Mouse (Mus musculus): ENCODE data around the gene Mitf.

The Mitf gene

DNA sequence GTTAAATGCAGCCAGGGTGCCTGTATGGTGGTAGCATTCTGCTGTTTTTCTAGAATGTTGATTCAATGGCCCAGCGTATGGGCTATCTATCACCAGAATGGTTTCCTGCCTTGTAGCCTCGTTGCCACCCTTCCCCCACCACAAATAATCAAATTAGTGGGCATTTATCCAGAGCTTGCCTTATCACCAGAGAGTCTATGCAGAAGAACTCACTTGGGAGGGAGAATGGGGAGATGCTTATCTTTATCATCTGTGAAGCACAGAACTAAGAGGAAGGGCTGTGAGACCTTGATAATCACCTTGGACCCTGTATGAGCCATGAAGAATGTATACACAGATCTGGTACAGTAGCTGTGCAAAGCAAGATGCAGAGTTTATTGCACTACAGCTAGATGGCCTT is 70.1 kb downstream of the Mitf start:
- in situ Hi-C loops (cut with MboI; ENCODE audit: low sequenced_read_pairs): no loop called here

DNA sequence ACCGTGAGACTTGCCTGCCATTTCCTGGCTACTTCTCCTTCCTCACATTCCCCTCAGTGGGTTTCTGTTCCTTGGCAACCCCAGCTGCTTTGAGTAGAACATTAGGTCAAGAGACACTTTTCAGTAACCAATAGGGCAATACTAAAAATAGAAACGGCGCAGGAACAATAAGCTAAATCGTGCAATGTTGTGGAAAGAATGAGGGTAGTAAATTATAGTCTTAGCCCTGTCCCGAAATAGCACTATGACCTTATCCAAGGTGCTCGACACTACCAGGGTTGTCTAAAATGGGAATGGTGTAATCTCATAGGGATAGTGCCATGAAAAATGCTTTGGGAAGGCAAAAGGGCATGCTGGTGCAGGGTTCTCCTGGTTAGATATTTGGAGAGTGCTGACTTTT is 70.6 kb downstream of the Mitf start:
- in situ Hi-C loops (cut with MboI; ENCODE audit: low sequenced_read_pairs): no loop called here

DNA sequence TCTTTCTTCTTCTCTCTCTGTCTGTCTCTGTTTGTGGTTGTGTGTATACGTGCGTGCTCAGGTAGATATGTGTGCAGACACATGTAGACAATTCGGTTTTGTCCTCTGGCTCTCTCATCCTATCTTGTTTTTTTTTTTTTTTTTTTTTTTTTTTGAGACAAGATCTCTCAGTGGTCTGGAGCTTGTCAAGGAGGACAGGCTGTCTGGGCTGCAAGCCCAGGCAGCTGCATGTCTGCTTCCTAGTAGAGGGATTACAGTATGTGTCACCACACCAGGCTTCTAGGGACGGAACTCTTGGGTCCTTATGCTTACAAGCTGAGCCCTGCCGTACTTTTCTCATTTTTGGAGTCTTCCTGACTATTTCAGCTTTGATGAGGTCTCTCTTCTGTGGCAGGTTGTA is 73.5 kb downstream of the Mitf start:
- in situ Hi-C loops (cut with MboI; ENCODE audit: low sequenced_read_pairs): no loop called here

DNA sequence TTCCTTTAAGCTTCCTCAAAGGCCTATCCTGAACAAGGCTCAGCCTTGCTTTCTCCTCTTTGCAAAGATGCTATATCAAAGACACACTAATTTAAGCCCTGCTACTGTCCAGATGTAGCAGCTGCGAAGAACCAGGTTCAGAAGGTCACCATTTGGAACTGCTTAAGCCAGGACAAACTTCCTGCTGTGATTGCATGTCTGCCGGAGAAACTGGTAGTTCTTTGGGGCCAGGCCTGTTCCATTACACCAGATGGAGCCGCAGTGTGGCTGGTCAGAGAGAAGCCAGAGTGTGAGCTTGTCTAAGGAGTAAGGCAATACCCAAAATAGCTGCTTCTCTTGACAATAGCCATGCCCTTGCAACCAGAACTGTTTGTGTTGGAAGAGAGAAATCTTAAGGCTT is 75.1 kb downstream of the Mitf start:
- in situ Hi-C loops (cut with MboI; ENCODE audit: low sequenced_read_pairs): no loop called here

DNA sequence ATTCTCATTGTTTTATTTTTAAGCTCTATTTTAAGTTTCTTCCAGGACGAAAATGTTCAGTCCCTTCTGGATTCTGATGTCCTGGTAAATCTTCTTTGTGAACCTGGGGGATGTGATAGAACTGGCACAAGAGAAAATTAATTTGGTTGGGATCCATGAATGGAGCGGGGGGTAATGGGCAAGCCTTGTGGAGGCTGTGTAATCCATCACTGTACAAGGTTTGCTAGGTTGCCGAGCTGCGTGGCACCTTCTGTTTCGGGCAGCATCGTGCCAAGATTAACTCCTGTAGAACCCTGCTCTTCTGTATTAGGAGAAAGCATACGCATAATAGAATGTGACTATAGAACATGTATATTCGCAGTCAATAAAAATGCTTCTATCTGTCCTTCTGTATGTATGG is 76.1 kb downstream of the Mitf start:
- in situ Hi-C loops (cut with MboI; ENCODE audit: low sequenced_read_pairs): no loop called here

DNA sequence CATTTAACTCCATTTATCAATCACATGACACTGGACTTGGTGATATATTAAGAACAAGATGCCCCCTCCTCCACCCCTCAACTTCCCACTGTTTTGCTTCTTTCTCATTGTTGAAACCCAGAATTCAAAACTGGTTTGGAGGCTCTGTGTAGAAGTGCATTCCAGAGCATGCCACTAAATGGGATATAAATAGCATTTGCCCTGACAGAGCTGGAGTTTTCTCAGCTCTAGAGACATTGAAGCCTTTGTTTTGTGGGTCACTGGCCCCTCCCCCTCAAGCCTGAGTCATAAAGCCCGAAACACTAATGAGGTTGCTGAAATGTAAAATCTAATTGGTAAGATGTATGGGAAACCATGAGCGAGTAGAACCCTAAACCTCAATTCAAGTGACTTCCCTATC is 76.6 kb downstream of the Mitf start:
- in situ Hi-C loops (cut with MboI; ENCODE audit: low sequenced_read_pairs): no loop called here

DNA sequence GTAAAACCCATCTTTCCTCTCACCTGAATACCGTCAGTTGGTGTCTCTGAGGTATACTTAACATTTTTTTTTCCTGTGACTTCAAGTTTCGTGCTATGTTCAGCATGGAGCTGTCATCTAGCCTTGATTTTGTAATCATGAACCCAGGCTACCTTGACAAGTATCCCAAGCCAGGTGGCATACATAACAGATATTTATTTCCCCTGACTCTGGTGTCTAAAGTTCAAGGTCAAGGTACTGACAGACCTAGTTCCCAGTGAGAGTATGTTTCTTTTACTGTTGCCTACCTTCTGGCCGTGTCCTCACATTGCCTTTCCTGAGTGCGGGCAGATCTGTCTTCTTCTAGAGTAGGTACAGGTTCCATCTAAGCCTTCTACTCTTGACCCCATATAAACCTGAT is 78.1 kb downstream of the Mitf start:
- in situ Hi-C loops (cut with MboI; ENCODE audit: low sequenced_read_pairs): no loop called here

DNA sequence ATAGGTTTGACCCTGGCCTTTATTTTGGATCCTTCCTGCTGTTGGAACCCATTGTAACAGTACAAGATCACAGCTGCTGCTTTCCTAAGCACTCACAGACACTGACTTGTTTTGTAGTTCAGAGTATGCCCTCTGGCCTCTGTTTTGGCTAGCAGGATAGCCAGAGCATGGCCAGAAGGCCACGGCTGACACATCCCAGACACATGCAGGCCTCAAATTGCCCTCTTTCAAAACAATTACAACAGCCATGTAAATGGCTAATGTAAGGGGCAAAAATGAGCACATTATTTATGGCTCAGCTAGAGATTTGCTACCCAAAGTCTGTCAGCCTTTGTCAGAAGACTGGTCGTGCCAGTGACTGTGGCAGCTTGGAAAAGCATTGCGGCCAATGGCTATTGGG is 78.8 kb downstream of the Mitf start:
- in situ Hi-C loops (cut with MboI; ENCODE audit: low sequenced_read_pairs): no loop called here

DNA sequence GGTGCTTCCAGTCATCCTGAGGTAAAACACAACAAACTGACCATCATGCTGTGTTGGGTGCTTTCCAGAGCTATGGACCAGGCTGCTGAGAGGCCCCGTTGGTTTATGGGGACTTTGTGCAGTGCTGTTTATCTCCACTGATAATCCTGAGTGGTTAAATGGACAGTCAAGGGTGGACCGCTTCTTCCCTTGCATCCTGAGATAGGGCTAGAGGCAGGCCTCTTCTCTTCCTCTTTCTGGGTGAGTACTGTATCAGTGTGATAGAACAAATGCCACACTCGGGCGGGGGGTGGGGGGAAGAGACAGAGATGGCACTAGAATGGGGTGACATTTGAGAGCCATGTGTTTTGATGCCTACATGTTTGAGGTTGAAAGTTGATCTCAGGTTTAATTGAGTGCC is 81.0 kb downstream of the Mitf start:
- in situ Hi-C loops (cut with MboI; ENCODE audit: low sequenced_read_pairs): no loop called here

DNA sequence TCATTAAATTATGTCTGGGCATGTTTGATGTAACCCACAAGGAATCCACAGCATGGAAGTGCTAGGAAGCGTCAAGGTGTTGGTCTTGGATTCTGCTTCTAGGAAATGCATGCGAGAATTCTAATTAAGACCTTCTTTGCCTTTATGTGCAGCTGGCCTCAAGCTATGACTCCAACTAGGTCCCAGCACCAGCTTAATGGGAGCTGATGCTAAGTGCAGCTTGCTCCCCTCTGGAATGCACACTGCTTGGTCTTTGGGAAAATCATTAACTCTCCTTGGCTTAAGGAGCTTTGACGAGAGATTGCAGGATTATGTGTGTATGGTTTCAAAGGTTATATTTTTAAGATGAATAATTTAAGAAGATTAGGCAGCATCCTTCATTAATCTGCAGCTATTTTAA is 81.7 kb downstream of the Mitf start:
- in situ Hi-C loops (cut with MboI; ENCODE audit: low sequenced_read_pairs): no loop called here

DNA sequence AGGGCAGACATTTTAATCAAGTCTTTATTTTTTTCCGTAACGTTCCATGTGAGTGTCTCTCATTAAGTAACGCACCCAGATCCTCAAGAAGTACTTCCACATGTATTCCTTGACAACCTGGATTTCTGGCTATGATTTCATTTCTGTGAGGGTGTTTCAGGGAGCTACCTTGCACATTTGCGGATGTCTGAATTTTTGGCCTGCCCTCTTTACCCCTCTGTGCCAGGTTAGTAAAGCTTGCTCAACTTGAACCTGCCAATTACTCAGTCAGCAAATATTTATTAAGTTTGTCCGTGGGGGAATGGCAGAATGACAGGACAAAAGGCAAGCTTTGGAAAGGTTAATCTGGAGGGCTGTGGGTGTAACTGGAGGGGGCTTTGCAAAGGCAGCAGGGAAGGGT is 86.7 kb downstream of the Mitf start:
- in situ Hi-C loops (cut with MboI; ENCODE audit: low sequenced_read_pairs): no loop called here

DNA sequence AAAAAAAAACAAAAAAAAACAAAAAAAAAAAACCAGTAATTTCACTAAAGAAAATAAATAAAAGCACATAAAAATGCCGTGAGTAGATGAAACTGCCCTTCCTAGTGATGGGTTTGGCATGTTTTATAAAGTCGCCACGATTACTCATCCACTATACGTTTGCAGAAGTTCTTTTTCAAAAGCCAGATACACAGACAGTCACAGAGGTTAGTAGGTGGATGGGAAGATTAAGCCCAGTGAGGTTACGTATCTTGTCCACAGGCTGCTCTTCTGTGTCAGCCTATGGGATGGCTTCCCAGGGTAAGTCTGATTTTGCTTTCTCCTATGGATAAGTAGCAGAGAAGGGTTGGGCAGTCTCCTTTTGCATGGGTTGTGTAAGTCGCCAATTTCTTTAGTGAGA is 90.3 kb downstream of the Mitf start:
- in situ Hi-C loops (cut with MboI; ENCODE audit: low sequenced_read_pairs): no loop called here

DNA sequence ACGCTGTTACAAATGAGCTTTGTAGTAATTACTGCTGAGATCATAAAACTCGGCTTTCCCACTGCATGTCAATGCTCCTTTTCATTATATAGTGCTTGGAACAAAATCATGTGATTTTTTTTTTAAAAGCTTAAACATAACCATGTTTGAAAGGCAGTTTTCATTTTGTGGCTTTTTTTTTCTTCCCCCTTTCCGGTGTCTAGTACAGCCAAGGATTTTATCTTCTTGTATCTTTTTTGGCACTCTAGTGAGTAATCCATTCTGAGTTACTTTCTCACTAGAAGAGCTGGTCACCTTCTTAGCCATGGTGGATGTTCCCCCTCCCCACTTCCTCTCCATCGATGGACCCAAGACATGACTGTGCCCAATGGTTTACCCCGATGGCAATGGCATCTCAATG is 91.2 kb downstream of the Mitf start:
- in situ Hi-C loops (cut with MboI; ENCODE audit: low sequenced_read_pairs): no loop called here

DNA sequence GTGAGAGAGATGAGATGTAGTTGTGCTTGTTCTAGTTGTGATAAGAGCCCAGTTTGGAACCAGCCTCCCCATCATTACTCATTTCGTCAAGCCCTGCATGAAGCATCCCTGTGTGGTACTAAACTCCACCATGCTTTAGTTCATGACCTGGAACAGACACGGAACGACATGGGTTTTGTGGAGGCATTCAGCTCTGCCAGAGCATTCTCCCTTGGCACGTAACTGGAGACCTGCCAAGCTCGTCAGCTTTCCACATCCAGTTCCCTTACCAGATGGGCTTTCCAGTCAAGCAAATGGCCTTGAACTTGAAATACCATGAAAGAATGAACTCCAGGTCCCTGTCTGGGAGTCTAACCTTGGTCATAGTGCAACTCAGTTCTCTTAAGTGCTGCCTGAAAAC is 94.7 kb downstream of the Mitf start:
- in situ Hi-C loops (cut with MboI; ENCODE audit: low sequenced_read_pairs): no loop called here

DNA sequence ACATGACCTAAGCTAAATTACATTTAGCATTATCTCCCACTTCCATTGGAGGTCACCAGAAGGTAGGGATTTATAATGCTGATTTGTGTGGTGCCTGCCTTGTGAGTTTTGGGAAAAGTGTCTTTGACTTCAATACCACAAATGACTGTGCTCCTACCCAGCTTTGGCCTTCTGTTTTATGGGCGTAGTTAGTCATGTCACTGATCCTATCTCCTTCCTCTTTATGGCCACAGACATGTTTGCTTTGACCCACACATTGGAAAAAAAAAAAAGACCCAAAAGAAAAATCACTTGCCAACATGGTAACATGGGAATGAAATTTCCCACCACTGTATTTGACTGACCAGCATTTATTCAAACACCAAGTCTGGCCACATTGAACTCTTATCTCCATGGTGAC is 95.4 kb downstream of the Mitf start:
- in situ Hi-C loops (cut with MboI; ENCODE audit: low sequenced_read_pairs): no loop called here

DNA sequence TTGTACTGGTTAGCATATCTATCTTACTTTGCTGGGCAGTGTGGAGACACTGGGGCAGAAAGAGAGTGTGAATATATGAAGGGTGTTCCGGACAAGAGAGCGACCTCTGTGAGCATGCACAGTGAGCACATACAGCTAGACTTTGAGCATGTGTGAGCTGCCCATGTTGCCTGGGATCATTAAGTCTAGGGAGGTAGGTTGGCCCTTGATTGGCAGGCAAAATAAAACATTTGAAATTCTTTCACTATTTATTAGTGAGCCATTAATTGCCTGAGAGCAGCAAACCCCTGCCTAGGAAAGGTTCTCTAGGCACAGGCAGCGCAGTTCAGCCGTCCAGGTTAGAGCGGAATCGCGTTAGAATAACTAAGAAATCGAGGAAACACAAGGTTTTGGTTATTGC is 107.9 kb downstream of the Mitf start:
- in situ Hi-C loops (cut with MboI; ENCODE audit: low sequenced_read_pairs): no loop called here

DNA sequence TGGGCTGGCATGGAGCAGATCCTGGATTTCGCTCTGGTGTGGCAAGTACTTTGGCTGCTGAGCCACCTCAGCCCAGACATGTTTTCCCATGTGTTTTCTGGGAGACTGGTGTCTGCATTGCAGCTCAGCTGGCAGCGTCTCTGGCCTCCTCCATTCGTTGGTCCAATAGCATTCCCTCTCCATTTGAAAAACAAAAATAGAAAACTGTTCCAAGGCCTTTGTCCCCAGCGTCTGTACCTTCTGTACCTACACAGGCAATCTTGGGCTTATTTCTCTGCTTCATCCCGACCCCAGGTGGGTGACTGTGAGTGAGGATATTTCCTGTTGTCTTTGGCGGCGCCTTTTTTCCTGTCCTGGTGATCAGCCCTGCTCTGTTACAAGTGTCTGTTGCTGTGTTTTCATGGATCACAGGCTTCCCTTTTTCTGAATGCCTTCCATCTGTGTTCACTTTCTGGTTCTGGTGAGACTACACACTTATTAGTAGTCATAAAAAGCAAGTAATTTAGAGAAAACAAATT is 109.6 kb downstream of the Mitf start:
- in situ Hi-C loops (cut with MboI; ENCODE audit: low sequenced_read_pairs): no loop called here

DNA sequence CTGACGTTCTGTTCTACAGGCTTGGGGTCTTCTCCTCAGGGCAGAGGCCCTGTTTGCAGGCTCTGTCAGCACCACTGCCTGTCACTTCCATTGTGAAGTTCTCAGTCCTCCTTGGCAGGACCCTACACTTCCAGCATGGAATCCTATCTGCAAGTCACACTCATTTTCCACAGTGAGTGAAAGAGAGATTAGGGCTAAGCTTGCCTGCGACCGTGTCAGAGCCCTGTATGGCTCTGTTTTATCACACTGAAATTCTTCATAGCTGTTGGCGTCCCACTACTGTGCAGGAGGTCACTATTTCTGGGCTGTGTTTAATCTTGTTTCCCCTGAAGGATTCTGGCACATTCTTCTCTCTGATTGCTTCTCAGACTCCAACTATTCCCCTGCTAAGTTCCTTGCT is 111.2 kb downstream of the Mitf start:
- in situ Hi-C loops (cut with MboI; ENCODE audit: low sequenced_read_pairs): no loop called here

DNA sequence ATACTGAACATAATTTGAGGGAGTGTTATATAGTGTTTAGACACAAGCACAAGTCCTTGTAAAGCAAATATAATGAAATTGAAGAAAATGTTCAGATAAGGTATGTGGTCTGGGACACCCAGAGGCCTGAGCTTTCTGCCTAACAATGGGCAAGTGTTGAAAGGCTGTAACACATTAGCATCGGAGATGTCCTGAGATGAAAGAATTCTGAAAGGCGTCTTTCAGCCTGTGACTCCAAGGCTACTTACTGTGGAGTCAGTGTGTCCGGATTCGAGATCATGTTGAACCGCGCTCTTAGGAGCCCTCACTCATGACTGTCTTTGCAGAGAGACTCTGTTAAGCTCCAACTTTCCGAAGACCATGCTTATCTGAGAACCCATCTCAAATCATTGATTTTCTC is 111.6 kb downstream of the Mitf start:
- in situ Hi-C loops (cut with MboI; ENCODE audit: low sequenced_read_pairs): no loop called here

DNA sequence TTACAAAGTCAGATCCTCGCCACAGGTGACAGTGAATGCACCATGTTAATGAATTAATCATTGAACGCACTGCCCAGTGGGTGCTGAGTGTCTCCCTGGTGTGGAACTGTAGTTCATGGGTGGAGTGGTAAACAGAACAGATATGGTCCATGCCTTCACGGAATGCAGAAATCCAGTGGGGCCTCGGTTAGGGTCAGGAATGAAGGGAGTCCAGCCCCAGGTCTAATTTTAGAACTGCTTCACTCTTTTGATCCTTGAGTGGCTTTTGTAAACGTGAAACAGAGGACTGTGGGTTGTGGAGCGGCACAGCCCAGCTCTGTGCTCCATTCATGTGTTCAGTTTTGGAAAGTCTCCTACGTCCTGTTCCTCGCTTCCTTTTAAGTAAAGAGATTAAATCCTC is 112.4 kb downstream of the Mitf start:
- in situ Hi-C loops (cut with MboI; ENCODE audit: low sequenced_read_pairs): no loop called here

DNA sequence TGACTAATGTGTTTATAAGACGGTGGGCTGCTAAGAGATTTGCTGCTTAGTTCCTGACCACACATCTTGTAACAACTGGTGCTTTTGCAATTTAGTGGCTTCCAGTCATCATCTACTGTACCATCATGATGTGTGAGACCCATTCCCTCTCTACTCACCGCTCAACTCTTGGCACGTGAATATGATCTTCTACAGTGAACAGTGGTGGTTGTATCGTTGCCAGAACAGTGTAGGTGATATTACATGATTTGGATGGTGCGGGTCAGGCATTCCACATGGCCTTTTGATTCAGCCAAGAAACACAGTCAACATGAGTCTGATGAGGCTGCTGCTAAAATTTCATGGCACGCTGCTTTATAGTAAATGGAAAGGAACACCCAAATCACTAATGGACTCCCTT is 114.7 kb downstream of the Mitf start:
- in situ Hi-C loops (cut with MboI; ENCODE audit: low sequenced_read_pairs): no loop called here

DNA sequence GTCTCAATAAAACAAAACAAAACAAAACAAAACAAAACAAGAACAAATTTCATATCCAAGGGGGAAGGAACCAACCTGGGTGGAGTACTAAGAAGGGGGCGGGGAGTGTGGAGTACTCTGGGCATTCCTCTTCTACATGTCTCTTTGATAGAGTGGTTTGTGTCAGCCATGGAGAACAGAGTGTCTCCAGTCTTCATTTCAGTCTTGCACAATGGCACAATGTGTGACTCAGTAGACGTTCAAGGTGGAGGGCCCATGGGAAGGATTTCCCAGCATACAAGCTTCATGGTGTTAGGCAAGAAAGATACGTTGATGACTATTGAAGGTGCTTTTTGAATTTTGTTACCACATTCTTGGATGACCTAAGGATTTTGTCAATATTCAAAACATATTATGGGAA is 117.4 kb downstream of the Mitf start:
- in situ Hi-C loops (cut with MboI; ENCODE audit: low sequenced_read_pairs): no loop called here

DNA sequence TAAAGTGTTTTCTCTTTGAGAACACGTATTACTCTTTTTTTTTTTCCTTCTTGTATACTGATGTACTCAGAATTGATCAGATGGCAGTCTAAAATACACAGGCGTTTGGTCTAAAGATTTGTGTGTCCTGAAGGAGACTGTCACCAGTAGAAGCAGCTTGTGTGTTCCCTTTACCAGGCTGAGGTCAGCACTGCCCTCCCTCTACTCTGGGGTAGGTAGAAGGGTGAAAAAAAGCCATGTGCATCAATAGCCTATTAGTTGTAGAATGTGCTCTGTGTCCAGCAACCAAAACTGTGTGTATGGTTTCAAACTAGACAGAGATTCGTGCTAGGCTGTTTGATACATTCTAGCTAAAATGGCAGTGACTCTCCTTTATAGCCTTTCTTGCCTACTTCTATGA is 122.2 kb downstream of the Mitf start:
- in situ Hi-C loops (cut with MboI; ENCODE audit: low sequenced_read_pairs): no loop called here

DNA sequence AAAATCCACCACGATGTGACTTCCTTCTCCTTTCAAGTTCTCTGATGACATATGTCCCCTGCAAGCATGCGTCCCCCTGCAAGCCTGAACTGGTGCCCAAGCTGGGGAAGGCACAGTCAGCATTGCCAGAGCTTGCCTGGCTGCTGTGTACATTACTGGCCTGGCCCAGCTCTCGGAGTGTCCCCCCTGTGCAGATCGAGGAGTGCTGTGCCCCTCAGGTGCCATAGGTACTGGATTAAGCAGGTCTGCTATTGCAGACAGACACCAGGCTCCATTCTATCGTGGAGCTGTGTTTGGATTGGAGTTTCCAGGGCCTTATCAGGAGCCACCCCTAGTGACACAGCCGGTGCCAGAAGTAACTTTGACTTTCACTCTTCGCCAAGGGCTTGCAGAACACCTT is 122.6 kb downstream of the Mitf start:
- in situ Hi-C loops (cut with MboI; ENCODE audit: low sequenced_read_pairs): no loop called here

All from CH12F3 (cell line).